Mouse (Mus musculus): ENCODE data around the gene Arl4d. TPM values are rescaled to one million over a fixed set of nuclear protein-coding genes. Genes with fewer than 3 reads are reported as not detected.

The Arl4d gene
- polyA plus RNA-seq, 1 experiment from 2014 or later: 3.0 TPM

Other genes starting within 250 kb of the Arl4d start
- 67.6 and 70.6 TPM in 2 replicates for gene Aarsd1, start 247.9 kb upstream of the Arl4d start, polyA plus RNA-seq (2015; fragmentation: Nextera tagmentation; extraction: Ambion mirVana)
- gene Gm27029, start 240.7 kb upstream of the Arl4d start, polyA plus RNA-seq (2015; fragmentation: Nextera tagmentation; extraction: Ambion mirVana): 1.5 and 2.2 TPM in 2 replicates
- gene Rundc1, start 240.5 kb upstream of the Arl4d start, polyA plus RNA-seq (2015; fragmentation: Nextera tagmentation; extraction: Ambion mirVana): 13.2 and 16.1 TPM in 2 replicates
- gene Ptges3l, start 240.2 kb upstream of the Arl4d start, polyA plus RNA-seq (2015; fragmentation: Nextera tagmentation; extraction: Ambion mirVana): 1.8 TPM in 2 replicates
- 550 and 596 TPM in 2 replicates for gene Rpl27, start 223.2 kb upstream of the Arl4d start, polyA plus RNA-seq (2015; fragmentation: Nextera tagmentation; extraction: Ambion mirVana)
- gene Ifi35, start 217.1 kb upstream of the Arl4d start, polyA plus RNA-seq (2015; fragmentation: Nextera tagmentation; extraction: Ambion mirVana): 86.4 and 87.4 TPM in 2 replicates
- 3.7 and 4.6 TPM in 2 replicates for gene Rnd2, start 200.5 kb upstream of the Arl4d start, polyA plus RNA-seq (2015; fragmentation: Nextera tagmentation; extraction: Ambion mirVana)
- gene Vat1, start 199.3 kb upstream of the Arl4d start, polyA plus RNA-seq (2015; fragmentation: Nextera tagmentation; extraction: Ambion mirVana): 24.7 and 25.3 TPM in 2 replicates
- gene Brca1, start 113.6 kb upstream of the Arl4d start, polyA plus RNA-seq (2015; fragmentation: Nextera tagmentation; extraction: Ambion mirVana): 9.1 and 9.8 TPM in 2 replicates
- 39.8 and 40.2 TPM in 2 replicates for gene Nbr1, start 113.4 kb upstream of the Arl4d start, polyA plus RNA-seq (2015; fragmentation: Nextera tagmentation; extraction: Ambion mirVana)
- gene Tmem106a, start 83.3 kb upstream of the Arl4d start, polyA plus RNA-seq (2015; fragmentation: Nextera tagmentation; extraction: Ambion mirVana): 7.9 and 9.2 TPM in 2 replicates
- not detected in 2 replicates for gene Gm11634, start 66.3 kb upstream of the Arl4d start, polyA plus RNA-seq (2015; fragmentation: Nextera tagmentation; extraction: Ambion mirVana)
- gene Rdm1, start 38.3 kb upstream of the Arl4d start, polyA plus RNA-seq (2015; fragmentation: Nextera tagmentation; extraction: Ambion mirVana): 44.5 and 46.0 TPM in 2 replicates
- gene Dhx8, start 67.4 kb downstream of the Arl4d start, polyA plus RNA-seq (2015; fragmentation: Nextera tagmentation; extraction: Ambion mirVana): 42.9 and 53.5 TPM in 2 replicates
- 1.5 and 2.0 TPM in 2 replicates for gene Etv4, start 119.8 kb downstream of the Arl4d start, polyA plus RNA-seq (2015; fragmentation: Nextera tagmentation; extraction: Ambion mirVana)
- gene Meox1, start 228.8 kb downstream of the Arl4d start, polyA plus RNA-seq (2015; fragmentation: Nextera tagmentation; extraction: Ambion mirVana): 2.8 and 3.6 TPM in 2 replicates